Comparison of ENCODE assay signal across 22 mouse cellular contexts in the genomic region with DNA sequence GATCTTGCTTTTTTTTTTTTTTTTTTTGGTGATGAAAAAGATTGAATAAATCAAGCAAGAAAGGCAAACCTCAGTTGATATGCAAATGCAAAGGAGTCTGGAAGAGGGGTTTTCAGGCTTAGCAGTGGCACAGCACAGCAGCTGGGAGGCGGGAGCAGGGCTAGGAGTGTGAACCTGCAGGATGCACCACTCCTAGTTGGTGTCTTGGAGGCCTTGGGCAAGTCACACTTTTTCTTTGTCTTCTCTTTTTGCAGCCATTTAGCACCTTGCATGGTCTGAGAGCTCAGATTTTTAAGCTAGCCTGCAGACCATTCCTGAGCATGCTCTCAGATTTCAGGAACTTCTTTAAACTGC. TPM values are rescaled to one million over a fixed set of nuclear protein-coding genes. Genes with fewer than 3 reads are reported as not detected.
DNase-seq lines count a peak whose midpoint lies in the region; ATAC-seq and TF ChIP-seq lines count a peak whose summit lies in the region.
"Had no signal": no experiment of that assay in that cellular context is flagged by ENCODE, and none has a peak within 500 bp of the region (broad histone marks: within the 10 kb centered on the region; RNA-seq: fewer than 3 reads in every experiment).

No protein-coding gene starts in this region.

- 37% methylated on average over 1 of the region's 1 CpGs for WGBS in forebrain, embryonic 10.5 days
- WGBS in forebrain, postnatal 0 days = 25% methylated on average over 1 of the region's 1 CpGs
- 33% methylated on average over 1 of the region's 1 CpGs for WGBS in midbrain, embryonic 12.5 days
- WGBS in cerebellum, adult 2 months = 100% methylated on average over 1 of the region's 1 CpGs
- WGBS in kidney, embryonic 15.5 days = 96% methylated on average over 1 of the region's 1 CpGs

- H3K9me3 ChIP-seq in forebrain, embryonic 10.5 days = no peaks in the 10 kb centered on the region
- H3K9me3 ChIP-seq in forebrain, postnatal 0 days (ENCODE audit: low read length) = no peaks in the 10 kb centered on the region
- H3K9me3 ChIP-seq in midbrain, embryonic 12.5 days = no peaks in the 10 kb centered on the region
- no peaks in the 10 kb centered on the region for H3K9me3 ChIP-seq in kidney, embryonic 15.5 days (replicated peaks)
- H3K9me3 ChIP-seq: stomach, embryonic 15.5 days had no signal

- no peaks in the 10 kb centered on the region for H3K36me3 ChIP-seq in forebrain, embryonic 10.5 days (replicated peaks)
- H3K36me3 ChIP-seq in forebrain, postnatal 0 days (ENCODE audit: insufficient read depth) = no peaks in the 10 kb centered on the region
- no peaks in the 10 kb centered on the region for H3K36me3 ChIP-seq in midbrain, embryonic 12.5 days
- H3K36me3 ChIP-seq in kidney, embryonic 15.5 days = no peaks in the 10 kb centered on the region
- H3K36me3 ChIP-seq: stomach, embryonic 15.5 days had no signal

- peak; percentile 76 for DNase-seq in brain, embryonic 14.5 days (ENCODE audit: low read depth)
- DNase-seq in forebrain, embryonic 10.5 days (ENCODE audit: extremely low spot score, low spot score) = no peak
- no peak for DNase-seq in forebrain, postnatal 0 days
- DNase-seq in cerebellum, adult 2 months = no peak
- no peak for DNase-seq in lung, postnatal 4 days
- DNase-seq: adrenal gland, adult 8-10 months; embryo, embryonic 11 days; gastrocnemius, adult 2 months; heart, postnatal 10 days; kidney, adult 8-10 months; kidney, postnatal 25 days; liver; right cerebral cortex, postnatal 25 days had no signal

- no peak overlapping the region for H3K4me3 ChIP-seq in forebrain, embryonic 10.5 days
- H3K4me3 ChIP-seq in forebrain, postnatal 0 days (ENCODE audit: low read depth, low read length) = no peak overlapping the region
- H3K4me3 ChIP-seq in midbrain, embryonic 12.5 days = no peak overlapping the region
- H3K4me3 ChIP-seq in cerebellum, adult 2 months (replicated peaks; ENCODE audit: insufficient read depth, low read depth, low read length) = no peak overlapping the region
- no peak overlapping the region for H3K4me3 ChIP-seq in kidney, embryonic 15.5 days (replicated peaks)
- H3K4me3 ChIP-seq: gastrocnemius, adult 2 months; stomach, embryonic 15.5 days had no signal

- H3K4me1 ChIP-seq in forebrain, embryonic 10.5 days = peaks cover 43% of the 10 kb centered on the region
- peaks cover 13% of the 10 kb centered on the region; the same call in 1 of the 2 replicates for H3K4me1 ChIP-seq in forebrain, postnatal 0 days (ENCODE audit: insufficient read depth)
- peaks cover 36% of the 10 kb centered on the region for H3K4me1 ChIP-seq in midbrain, embryonic 12.5 days
- no peaks in the 10 kb centered on the region; the same call in 1 of the 2 replicates for H3K4me1 ChIP-seq in cerebellum, adult 2 months (ENCODE audit: control insufficient read depth, insufficient read depth, low read length)
- H3K4me1 ChIP-seq in kidney, embryonic 15.5 days = peaks cover 6% of the 10 kb centered on the region; the same call in 1 of the 2 replicates

- ATAC-seq in forebrain, postnatal 0 days = peak; percentile 45; the same call in 1 of the 2 replicates
- ATAC-seq in midbrain, embryonic 12.5 days (ENCODE audit: low FRiP score, low read depth) = peak; percentile 52; the same call in 1 of the 2 replicates
- ATAC-seq in kidney, embryonic 15.5 days (replicated peaks; ENCODE audit: low FRiP score) = no peak
- ATAC-seq: lung, postnatal 0 days had no signal

- peak overlapping the region; percentile 22; the same call in 1 of the 2 replicates for H3K27ac ChIP-seq in forebrain, embryonic 10.5 days
- peak overlapping the region; percentile 57; the same call in 1 of the 2 replicates for H3K27ac ChIP-seq in forebrain, postnatal 0 days (ENCODE audit: low read depth, low read length)
- peak overlapping the region; percentile 78; the same call in 1 of the 2 replicates for H3K27ac ChIP-seq in midbrain, embryonic 12.5 days (replicated peaks)
- no peak overlapping the region for H3K27ac ChIP-seq in cerebellum, adult 2 months (ENCODE audit: insufficient read depth, low read length)
- H3K27ac ChIP-seq in kidney, embryonic 15.5 days = no peak overlapping the region
- H3K27ac ChIP-seq: gastrocnemius, adult 2 months; stomach, embryonic 15.5 days had no signal

- H3K4me2 ChIP-seq in forebrain, postnatal 0 days (ENCODE audit: low read depth) = no peak overlapping the region
- no peak overlapping the region for H3K4me2 ChIP-seq in midbrain, embryonic 12.5 days (replicated peaks)
- no peak overlapping the region for H3K4me2 ChIP-seq in kidney, embryonic 15.5 days
- H3K4me2 ChIP-seq: heart, embryonic 11.5 days; stomach, embryonic 15.5 days had no signal

- no peak for TF ChIP-seq POLR2A in brain, embryonic 14.5 days (IDR thresholded peaks at IDR 0.05; ENCODE audit: borderline replicate concordance, extremely low read depth, insufficient read depth, insufficient read length, poor library complexity, severe bottlenecking)
- TF ChIP-seq POLR2A in cerebellum, adult 2 months (IDR thresholded peaks at IDR 0.05; ENCODE audit: borderline replicate concordance, insufficient read depth, low read length) = no peak

- H3K9ac ChIP-seq in forebrain, postnatal 0 days = no peak overlapping the region
- no peak overlapping the region for H3K9ac ChIP-seq in midbrain, embryonic 12.5 days (replicated peaks)
- no peak overlapping the region for H3K9ac ChIP-seq in kidney, embryonic 15.5 days
- H3K9ac ChIP-seq: stomach, embryonic 15.5 days had no signal

- no peaks in the 10 kb centered on the region for H3K27me3 ChIP-seq in forebrain, embryonic 10.5 days (ENCODE audit: poor library complexity, severe bottlenecking)
- no peaks in the 10 kb centered on the region for H3K27me3 ChIP-seq in forebrain, postnatal 0 days (ENCODE audit: insufficient read depth, low read length)
- H3K27me3 ChIP-seq in midbrain, embryonic 12.5 days = no peaks in the 10 kb centered on the region
- H3K27me3 ChIP-seq in cerebellum, adult 2 months (ENCODE audit: control insufficient read depth, insufficient read depth, low read length) = no peaks in the 10 kb centered on the region
- no peaks in the 10 kb centered on the region for H3K27me3 ChIP-seq in kidney, embryonic 15.5 days
- H3K27me3 ChIP-seq: stomach, embryonic 15.5 days had no signal

- TF ChIP-seq CTCF in brain, embryonic 14.5 days (IDR thresholded peaks at IDR 0.05; ENCODE audit: borderline replicate concordance, extremely low read depth, insufficient read depth, insufficient read length) = no peak
- TF ChIP-seq CTCF in forebrain, postnatal 0 days (IDR thresholded peaks at IDR 0.05; ENCODE audit: low read depth) = no peak
- no peak for TF ChIP-seq CTCF in cerebellum, adult 2 months (IDR thresholded peaks at IDR 0.05; ENCODE audit: borderline replicate concordance, insufficient read depth, low read depth, low read length)

RNA-seq across cellular contexts. Expression of a gene that starts 59.2 kb away (rescaled TPM):
- 51.1 and 74.2 TPM in 2 replicates for polyA plus RNA-seq in brain, embryonic 14.5 days (2012; rRNA removed)
- polyA plus RNA-seq in forebrain, embryonic 10.5 days (2016; fragmentation: Nextera tagmentation; extraction: Ambion mirVana) = 1.6 and 1.8 TPM in 2 replicates
- 16.8 and 30.8 TPM in 2 replicates for total RNA-seq in forebrain, postnatal 0 days (2014; rRNA removed)
- 4.6 and 4.8 TPM in 2 replicates for polyA plus RNA-seq in forebrain, postnatal 0 days (2015; fragmentation: Nextera tagmentation; extraction: Ambion mirVana)
- 12.2 and 12.8 TPM in 2 replicates for polyA plus RNA-seq in midbrain, embryonic 12.5 days (2016; fragmentation: Nextera tagmentation; extraction: Ambion mirVana)
- polyA plus RNA-seq in cerebellum, adult 2 months (2012; rRNA removed) = 0.65 and 0.74 TPM in 2 replicates
- polyA plus RNA-seq in kidney, embryonic 15.5 days (2015; fragmentation: Nextera tagmentation; extraction: Ambion mirVana) = 0.05 and 0.16 TPM in 2 replicates
- total RNA-seq: gastrocnemius, adult 2 months; heart, postnatal 10 days; megakaryocyte progenitor cell, adult 5-6 weeks; neutrophil, adult 5-6 weeks had no signal
- polyA plus RNA-seq: gonadal fat pad, adult 2 months; heart, embryonic 11.5 days; liver, embryonic 16.5 days had no signal

Comparison
In these comparisons a context has a peak if more than half of its experiments do, and no peak if none do; other contexts are left out.
1. H3K27ac ChIP-seq: peak in forebrain, embryonic 10.5 days (single experiment), forebrain, postnatal 0 days (single experiment) and midbrain, embryonic 12.5 days (single experiment); none in cerebellum, adult 2 months (single experiment) and kidney, embryonic 15.5 days (single experiment).